Mouse (Mus musculus) heart, adult 9 months (tissue): ENCODE data around the gene Gnas.
"Not testable (repeated sequence)": the region's sequence is repeated elsewhere in the genome, so short reads cannot be mapped to it uniquely, and the experiment has no call there.

Experiments used
- DNase-seq, 2 experiments: peaks; one replicate each; pipeline ENCODE4 v3.0.0; 2022; ENCODE audit warnings: low spot score in 2 of 2

Gene Gnas

DNA sequence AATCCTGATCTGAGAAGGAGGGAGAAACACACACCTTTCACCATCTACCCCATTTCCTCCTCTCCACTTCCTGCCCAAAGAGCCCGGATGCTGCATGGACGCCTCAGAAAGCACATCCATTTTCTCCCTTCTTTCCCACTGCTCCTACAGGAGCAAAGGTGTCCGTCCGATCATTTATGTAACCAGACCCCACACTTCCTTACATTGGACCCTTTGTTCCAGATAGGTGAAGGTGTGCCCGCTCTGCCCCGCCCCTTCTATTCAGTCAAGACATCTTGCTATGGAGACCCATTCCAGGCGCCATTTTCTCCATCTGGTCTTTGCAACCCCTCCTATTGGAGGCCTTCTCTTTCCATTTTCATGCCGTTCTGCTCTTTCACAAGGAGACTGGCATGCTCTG, 10.3 kb downstream of the Gnas start:
- no peak for DNase-seq

DNA sequence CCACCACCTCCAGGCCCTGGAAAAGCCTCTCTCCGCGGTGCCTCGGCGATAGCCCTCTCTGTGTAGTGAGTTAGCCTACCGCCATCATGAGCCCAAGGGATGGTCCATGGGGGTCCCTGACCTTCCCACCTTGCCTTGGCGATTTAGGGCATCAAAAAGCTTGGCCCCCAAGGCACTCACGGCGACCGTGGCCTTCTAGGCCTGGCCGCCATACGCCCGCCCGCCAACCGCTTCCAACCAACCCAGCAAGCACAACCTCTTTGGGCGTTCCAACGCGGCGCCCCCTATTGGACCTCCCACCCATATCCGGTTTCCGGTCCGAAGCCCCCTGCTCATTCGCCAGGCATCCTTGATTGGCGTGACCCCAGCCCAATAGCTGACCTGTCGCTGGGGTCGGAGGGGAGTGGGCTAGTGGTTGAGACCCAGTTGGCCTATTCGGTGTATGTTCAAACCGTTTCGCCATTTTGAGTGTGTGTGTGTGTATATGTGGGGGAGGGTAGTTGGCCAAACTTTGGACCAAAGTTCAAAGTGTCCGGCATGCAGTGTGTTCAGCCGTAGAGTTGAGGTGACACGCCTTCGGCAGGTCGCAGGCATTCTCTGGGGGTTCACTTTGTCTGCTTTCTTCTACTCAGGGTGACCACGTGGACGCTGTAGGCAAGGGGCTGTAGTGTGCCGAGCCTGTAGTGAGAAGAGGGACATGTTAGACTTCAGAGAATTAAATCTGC, 11.2 kb downstream of the Gnas start:
- DNase-seq: no peak

DNA sequence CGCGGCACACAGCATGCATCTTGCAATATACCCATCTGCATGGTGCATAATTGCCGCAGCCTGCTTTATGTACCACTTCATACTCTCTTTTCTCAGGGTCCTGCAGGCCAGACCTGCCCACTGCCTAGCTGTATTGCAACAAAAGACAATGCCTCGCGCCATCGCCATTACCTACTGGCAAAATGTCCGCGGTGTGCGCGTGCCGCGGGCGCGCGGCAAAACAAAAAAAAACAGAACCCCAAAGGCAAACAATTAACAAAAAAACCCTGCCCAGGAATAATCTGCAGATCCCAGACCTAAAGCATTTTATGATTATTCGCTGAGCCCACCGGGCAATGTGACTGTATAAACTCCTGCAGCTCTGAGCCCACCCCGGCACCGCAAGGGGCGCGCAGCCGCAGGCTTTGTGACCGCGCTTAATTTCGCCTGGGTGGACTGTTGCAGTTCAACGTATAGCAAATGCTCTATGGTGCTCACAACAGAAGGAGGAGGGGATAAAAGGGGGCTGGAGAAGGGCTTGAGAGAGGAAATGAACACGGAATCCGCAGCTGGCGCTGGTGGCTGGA, 11.9 kb downstream of the Gnas start:
- no peak for DNase-seq

DNA sequence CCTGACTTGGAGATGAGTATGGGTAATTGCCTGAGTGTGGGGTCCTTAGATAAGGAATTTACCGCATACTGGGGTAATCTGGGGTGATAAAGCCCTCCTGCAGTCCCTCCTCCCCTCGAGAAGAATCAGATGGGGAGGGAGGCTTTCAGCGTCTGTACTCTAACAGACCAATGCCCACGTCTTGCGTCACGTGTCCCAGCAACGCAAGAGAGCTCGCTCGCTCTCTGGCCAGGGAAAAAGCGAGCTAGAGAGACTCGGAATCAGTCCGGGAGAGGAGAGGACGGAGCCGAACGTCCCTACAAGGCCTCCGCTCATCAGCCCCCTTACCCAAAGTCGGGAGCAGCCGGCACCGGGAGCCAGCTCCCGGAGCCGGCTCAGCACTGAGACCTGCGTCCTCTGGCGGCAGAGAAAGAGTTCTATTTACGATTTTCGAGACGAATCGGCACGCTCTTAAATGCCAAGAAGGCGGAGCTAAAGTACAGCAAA, 13.0 kb downstream of the Gnas start:
- no peak for DNase-seq

DNA sequence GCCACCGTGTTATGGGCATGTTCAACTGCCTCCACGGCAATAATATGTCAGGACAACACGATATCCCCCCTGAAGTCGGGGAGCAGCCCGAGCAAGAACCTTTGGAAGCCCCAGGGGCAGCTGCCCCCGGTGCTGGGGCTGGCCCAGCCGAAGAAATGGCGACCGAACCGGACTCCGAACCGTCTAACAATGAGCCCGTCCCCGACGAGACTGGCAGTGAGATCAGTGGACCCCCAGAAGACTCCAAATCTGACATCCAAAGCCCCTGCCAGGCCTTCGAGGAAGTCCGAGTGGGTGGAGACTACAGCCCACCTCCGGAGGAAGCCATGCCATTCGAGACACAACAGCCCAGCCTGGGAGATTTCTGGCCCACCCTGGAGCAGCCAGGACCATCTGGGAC, 13.7 kb downstream of the Gnas start:
- DNase-seq: no peak

DNA sequence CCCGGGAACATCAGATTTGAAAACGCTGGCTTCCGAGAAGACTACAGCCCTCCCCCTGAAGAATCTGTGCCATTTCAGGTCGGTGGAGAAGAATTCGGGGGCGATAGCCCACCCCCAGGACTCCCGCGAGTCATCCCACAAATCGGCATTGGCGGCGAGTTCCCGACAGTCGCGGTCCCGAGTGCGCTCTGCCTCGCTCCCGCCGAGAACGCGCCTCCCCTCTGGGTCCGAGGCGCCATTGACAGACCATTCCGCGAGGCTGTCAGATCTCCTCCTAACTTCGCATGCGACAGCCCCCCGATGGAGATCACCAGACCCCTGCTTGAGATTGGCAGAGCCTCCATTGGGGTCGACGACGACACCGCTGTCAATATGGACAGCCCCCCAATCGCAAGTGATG, 14.4 kb downstream of the Gnas start:
- no peak for DNase-seq

DNA sequence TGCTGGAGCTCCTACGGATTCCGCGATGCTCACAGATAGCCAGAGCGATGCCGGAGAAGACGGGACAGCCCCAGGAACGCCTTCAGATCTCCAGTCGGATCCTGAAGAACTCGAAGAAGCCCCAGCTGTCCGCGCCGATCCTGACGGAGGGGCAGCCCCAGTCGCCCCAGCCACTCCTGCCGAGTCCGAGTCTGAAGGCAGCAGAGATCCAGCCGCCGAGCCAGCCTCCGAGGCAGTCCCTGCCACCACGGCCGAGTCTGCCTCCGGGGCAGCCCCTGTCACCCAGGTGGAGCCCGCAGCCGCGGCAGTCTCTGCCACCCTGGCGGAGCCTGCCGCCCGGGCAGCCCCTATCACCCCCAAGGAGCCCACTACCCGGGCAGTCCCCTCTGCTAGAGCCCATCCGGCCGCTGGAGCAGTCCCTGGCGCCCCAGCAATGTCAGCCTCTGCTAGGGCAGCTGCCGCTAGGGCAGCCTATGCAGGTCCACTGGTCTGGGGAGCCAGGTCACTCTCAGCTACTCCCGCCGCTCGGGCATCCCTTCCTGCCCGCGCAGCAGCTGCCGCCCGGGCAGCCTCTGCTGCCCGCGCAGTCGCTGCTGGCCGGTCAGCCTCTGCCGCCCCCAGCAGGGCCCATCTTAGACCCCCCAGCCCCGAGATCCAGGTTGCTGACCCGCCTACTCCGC, 15.1 kb downstream of the Gnas start:
- DNase-seq: no peak

DNA sequence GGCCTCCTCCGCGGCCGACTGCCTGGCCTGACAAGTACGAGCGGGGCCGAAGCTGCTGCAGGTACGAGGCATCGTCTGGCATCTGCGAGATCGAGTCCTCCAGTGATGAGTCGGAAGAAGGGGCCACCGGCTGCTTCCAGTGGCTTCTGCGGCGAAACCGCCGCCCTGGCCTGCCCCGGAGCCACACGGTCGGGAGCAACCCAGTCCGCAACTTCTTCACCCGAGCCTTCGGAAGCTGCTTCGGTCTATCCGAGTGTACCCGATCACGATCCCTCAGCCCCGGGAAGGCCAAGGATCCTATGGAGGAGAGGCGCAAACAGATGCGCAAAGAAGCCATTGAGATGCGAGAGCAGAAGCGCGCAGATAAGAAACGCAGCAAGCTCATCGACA, 15.6 kb downstream of the Gnas start:
- DNase-seq: no peak

DNA sequence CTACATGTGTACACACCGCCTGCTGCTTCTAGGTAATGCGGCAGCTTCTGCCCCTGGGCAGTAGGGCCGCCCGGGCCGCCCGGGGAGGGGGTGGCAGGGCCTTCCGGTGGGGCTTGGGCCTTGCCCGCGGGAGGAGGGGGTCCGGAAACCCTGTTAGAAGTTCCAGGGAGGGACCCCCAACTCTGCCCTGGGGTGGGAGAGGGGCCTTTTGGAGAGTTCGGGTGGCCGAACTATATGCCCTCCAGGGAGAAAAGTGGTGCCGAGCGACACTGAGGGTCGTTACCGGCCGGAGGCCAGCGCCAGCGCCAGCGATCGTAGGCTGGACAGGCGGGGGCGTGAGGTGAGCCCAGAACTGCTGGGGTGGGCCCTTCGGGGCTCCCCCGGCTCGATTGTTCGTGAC, 16.1 kb downstream of the Gnas start:
- no peak for DNase-seq

DNA sequence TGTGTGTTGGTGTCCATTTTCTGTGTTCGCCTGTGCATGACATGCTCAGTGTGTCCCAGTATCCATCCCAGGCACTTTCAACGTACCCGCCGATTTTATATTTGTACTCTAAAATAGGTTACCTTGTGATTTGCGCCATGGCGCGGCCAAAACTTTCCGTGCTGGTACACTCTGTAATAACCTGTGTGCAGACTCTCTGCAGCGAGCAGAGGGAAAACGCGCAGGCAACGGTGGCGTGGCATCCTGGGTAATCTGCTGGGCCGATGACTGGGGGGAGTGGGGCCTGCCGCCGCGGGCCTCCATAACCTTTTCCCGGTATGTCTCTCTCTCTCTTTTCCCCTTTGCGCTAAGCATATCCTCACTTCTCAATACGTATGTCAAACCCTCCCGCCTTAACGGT, 16.5 kb downstream of the Gnas start:
- DNase-seq: no peak

DNA sequence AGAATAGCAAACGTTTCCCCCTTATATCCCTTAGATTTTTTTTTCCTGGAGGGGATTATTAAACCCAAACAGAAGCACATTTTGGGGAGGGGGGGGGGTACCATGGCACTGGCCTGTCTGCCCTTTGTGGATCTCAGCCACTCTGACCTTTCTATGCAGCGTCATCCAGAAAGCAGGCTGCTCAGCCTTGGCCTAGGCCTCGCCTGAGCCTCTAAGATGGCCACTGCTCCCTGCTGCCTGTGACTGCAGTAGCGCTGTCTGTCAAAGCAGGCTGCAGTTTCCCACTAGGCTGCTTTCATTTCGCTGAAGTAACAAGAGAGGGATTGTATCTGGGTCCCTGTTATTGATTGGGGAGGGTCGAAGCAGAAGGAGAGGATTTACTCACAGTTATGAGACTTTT, 18.4 kb downstream of the Gnas start:
- no peak for DNase-seq

DNA sequence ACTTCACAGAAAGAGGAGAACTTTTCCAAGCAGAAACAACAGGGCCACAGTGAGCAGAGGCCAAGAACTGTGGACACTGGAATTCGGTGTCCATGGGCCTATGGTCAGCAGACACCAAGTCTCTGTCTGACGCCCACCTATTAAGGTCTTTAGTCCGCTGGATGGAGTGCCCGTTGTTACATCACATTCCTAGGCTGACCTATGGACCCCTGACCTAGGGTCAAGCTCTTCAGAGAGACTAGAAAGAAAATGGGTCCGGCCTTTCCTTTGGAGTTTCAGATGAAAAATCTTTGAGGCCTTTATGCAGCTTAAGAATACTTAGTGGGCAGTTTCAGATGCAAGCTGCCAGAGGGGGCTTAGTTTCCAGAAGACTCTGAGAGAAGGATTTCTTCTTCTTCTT, 21.5 kb downstream of the Gnas start:
- DNase-seq: no peak

DNA sequence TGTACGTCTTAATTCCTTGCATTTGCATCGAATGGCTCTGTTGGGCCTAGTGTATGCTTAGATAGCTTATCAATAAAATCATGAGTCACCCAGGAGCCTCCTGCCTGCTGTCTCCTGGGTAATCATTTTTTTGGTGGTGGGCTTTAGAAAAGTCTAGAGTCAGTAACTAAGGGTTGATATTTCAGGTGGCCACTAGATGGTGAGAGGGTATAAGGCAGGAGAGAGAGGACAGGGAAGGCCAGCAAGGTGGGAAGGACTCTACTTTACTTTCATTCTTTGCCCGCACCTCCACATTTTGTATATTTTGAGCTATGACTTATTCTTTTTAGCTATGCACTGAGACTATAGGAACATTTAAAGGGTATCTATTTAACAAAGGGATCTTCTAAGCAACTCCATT, 23.8 kb downstream of the Gnas start:
- no peak for DNase-seq

DNA sequence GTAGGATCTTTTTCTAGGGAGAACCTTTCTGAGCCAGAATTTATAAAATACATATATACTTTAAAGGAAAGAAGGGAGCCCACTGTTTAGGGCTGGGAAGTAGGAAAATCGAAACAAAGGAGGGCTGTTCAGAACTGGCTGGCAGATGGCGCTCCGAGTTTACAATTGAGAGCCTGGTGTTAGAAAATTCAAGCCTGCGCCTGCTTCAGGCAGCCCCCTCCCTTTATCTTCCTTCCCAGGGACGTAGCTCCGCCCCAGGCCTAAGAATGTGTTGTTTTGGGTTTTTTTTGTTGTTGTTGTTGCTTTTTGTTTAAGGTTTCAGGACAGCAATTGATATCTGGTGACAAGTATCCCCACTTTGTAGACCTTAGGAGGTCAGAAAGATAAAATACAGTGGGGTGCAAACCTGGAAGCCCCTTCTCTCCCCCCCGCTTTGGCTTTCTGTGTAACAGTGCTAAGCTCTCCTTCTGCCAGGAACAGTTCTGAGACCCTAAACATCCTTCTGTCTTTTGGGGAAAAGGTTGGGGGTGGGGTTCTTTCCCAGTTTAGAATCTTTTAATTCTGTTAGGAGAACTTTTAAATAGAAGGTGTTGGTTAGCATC, 26.9 kb downstream of the Gnas start:
- DNase-seq: peak in 1 of 2 experiments; percentile 48

DNA sequence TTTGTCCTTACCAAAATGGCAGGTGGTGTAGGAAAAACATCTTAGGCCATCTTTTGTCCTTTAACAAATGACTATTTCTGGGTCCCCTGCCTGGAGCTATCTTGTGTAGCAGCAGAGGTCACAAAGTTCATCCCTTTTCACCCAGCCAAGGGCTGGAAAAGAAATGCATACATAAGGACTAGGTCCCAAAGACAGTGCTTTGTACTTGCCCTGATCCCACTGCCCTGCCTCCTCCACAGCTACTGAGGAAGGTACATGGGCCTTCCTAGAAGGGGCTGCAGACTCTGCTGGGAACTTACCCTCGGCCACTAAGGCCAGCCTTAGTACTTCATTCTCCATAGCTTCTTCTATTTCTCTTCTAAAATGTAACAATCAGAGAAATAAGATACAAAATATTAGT, 27.5 kb downstream of the Gnas start:
- no peak for DNase-seq

DNA sequence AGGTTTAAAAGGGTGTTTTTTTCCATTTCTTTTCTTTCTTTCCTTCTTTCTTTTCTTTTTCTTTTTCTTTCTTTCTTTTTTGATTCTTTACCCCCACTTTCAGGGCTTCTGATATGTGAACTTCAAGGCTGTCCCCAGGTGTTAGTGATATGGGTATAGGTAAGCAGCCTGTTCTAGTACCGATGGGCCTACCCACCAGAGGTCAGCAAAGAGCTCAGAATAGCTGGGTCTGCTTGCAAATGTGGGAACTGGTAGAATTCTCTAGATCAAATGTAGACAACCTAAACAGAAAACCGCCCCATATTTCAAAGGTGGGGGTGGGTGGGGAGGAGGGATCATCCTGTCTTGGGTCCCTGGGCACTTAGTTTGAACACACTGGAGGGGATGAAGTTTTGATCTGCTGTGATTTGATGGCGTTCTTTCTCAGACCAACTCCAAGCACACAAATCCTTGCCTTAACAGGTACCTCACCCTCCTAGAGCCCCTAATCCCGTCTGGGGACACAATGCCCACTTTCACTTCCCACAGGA, 28.1 kb downstream of the Gnas start:
- DNase-seq: peak; percentile 57 to 82

DNA sequence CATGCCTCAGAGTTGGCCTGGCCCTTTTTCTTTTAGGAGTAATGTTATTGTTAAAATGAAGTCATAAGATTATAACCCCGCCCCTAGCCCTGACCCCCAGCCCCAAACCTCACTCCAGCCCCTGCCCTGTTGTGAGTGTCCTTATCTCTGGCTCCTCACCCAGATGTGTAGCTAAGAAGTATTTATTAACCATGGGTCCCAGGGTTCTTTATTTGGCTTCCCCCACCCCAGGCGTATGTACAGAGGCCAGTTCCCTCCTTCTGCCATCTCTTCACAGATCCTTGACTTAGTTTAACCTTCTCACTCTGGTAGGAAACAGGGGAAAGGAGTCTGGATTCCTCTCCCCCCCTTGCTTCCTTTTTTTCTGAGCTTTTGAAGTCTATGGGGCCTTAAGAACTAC, 28.5 kb downstream of the Gnas start:
- DNase-seq: no peak

DNA sequence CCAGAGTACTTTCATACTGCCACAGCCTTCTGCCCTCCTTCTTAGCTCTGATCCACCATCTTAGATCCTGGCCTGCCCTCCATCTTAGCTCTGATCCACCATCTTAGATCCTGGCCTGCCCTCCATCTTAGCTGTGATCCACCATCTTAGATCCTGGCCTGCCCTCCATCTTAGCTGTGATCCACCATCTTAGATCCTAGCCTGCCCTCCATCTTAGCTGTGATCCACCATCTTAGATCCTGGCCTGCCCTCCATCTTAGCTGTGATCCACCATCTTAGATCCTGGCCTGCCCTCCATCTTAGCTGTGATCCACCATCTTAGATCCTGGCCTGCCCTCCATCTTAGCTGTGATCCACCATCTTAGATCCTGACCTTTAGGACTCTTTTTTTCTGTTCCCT, 31.3 kb downstream of the Gnas start:
- DNase-seq: not testable (repeated sequence)

DNA sequence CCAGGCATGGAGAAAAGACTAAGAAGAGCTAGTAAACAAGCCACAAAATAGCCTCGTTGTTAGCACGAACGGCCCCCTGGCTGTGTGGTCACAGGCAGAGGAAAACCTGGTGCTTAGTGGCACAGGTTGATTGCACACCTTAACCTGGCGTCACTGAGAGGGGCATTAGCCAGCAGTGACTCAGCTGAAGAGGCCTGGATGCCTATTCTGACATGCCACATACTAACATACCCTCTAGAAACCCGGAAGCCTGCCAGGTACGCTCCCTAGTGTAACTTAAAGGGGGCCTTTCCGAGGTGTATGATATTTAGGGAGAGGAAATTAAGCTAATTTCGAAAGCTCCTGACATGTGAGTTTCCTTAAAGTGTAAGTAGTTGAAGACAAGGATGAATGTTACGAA, 32.5 kb downstream of the Gnas start:
- DNase-seq: no peak

DNA sequence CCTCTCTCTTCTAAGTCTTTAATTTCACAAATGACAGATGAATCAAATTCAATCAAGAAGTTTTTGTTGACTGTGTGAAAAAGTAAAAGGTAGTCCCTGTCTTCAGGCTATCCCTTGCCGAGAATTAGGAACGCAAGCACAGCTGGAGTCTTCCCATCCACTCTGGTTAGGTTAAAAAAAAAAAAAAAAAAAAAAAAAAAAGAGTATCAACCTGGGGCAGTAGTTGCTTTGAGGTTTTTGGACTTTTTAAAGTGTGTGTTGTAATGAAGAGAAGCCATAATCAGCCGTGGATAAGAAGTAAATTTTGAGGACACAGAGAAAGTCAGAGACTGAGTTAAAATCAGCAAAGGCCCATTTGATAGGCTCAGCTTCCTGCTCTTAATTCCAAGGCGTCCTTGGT, 41.9 kb downstream of the Gnas start:
- no peak for DNase-seq

DNA sequence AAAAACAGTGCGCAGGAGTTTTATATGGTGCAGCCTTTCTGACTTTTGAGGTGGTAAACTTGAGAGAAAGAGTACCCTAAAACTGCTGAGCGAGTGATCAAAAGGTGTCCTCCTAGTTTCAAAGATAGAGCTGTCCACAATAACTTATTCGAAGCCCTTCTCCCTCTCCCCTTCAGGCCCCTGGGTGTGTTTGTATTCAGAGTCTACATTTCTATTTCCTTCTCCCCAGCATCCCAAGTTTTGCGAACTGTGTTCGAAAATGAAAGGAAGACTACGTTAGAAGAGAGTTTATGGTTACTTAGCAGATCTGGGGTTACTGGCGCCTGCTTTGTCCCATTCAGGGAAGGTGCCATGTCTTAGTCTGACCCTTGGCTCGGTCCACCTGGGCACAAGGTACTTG, 42.4 kb downstream of the Gnas start:
- no peak for DNase-seq

DNA sequence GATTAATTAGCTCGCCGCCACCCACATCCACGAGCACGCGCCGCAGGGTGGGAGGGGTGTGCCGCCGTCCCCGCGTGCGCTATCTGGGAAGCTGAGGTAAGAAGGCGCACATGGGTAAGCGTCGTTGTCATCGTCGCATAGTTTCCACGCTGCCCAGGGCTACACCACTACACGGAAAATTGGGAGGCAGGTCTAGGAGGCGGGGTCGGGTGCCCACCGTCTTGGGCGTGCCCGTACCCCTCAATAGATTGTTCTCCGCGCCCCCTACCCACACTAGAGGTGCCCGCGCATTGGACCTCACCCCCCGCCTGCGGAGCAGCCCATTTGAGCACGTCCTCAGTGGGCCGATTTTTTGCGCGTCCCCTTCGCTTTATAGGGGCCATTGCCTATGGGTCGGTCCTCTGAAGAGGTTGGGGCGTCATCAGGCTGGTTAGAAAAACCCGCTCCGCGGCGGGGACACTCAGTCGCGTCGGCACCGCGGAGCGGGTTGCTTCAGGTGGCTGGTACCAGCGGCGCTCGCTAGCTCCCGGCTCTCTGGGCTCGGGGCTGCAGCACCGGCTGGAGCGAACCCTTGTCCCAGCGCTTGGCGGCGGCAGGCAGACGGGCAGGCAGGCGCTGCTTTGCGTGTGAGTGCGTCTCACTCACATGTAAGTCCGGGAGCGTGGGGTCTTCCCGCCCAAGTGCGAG, 43.3 kb downstream of the Gnas start:
- DNase-seq: peak; percentile 65 to 66
